Mouse (Mus musculus) midbrain, postnatal 0 days (tissue): ENCODE measurements at regions not wholly inside any gene's neighbourhood (a gene's known extent, or its start where the extent isn't known, plus 50 kb on each side); places are given as distances from the start of the nearest gene placed in this dataset.

ENCODE experiments used
- ATAC-seq: fragments of 200-750 bp; cut with Nextera tagmentation; 2 replicates; pipeline ENCODE4 v1.8.0; 2017; ENCODE audit warnings: moderate number of reproducible peaks, mild to moderate bottlenecking, moderate TSS enrichment, moderate library complexity; ENCODE audit not compliant: low FRiP score
- DNase-seq: peaks from one replicate; pipeline ENCODE4 v3.0.0-alpha.2; 2015; ENCODE audit warnings: low spot score
- H3K27ac ChIP-seq: fragments of 300-500 bp; sonication (generic); 2 replicates; pipeline ENCODE4 v1.5.1; 2014; ENCODE audit warnings: low read depth, mild to moderate bottlenecking, low read length, mixed read lengths
- H3K27me3 ChIP-seq: fragments of 300-500 bp; sonication (generic); 2 replicates; pipeline ENCODE4 v1.6.1; 2014; ENCODE audit warnings: low read length, control low read depth, mixed read lengths; ENCODE audit not compliant: insufficient read depth
- H3K36me3 ChIP-seq: fragments of 300-500 bp; sonication (generic); 2 replicates; pipeline ENCODE4 v1.6.1; 2014; ENCODE audit warnings: low read length, control low read depth, mixed read lengths; ENCODE audit not compliant: insufficient read depth
- H3K4me1 ChIP-seq: fragments of 300-500 bp; sonication (generic); 2 replicates; pipeline ENCODE4 v1.6.1; 2014; ENCODE audit warnings: mild to moderate bottlenecking, control low read depth, antibody characterized with exemption, low read length, mixed read lengths; ENCODE audit not compliant: insufficient read depth
- H3K4me2 ChIP-seq: fragments of 300-500 bp; sonication (generic); 2 replicates; pipeline ENCODE4 v1.6.1; 2014; ENCODE audit warnings: low read depth, mild to moderate bottlenecking, low read length, mixed read lengths; ENCODE audit not compliant: poor library complexity, severe bottlenecking
- H3K4me3 ChIP-seq: fragments of 300-500 bp; sonication (generic); 2 replicates; pipeline ENCODE4 v1.5.1; 2014; ENCODE audit warnings: low read depth, mild to moderate bottlenecking, low read length, moderate library complexity
- H3K9ac ChIP-seq: fragments of 300-500 bp; sonication (generic); replicated peaks from 2 replicates; pipeline ENCODE4 v1.6.1; 2014; ENCODE audit warnings: mild to moderate bottlenecking, low read length, moderate library complexity, mixed read lengths; ENCODE audit not compliant: poor library complexity, severe bottlenecking
- H3K9me3 ChIP-seq: fragments of 300-500 bp; sonication (generic); 2 replicates; pipeline ENCODE4 v1.6.1; 2016; ENCODE audit warnings: low read length, control low read depth
- CTCF ChIP-seq: IDR thresholded peaks from 2 replicates; pipeline ENCODE4 v1.5.1; 2016; ENCODE audit warnings: antibody characterized with exemption, mild to moderate bottlenecking
- WGBS: fragments of 180-500 bp; shearing (Covaris S2); extraction: QIAGEN DNeasy Blood & Tissue Kit; methylation state at CpG from one replicate; pipeline ENCODE4 v1.1.7; 2014; 5-methylcytosine and 5-hydroxymethylcytosine counted together

- Histone ChIP-seq H3K27ac (no peak overlapping the region), H3K36me3 (no peaks in the 10 kb centered on the region), H3K4me1 (peaks cover 1% of the 10 kb centered on the region; the same call in 1 of the 2 replicates), H3K4me2 (no peak overlapping the region), H3K9ac (no peak overlapping the region), H3K27me3 (no peaks in the 10 kb centered on the region), H3K9me3 (no peaks in the 10 kb centered on the region), H3K4me3 (no peak overlapping the region)
- TF ChIP-seq CTCF = no peak
- no peak for ATAC-seq
- DNase-seq = no peak
- 91% methylated on average over 6 of the region's 6 CpGs for WGBS
These were observed 197.3 kb upstream of the Trib2 start for GRCm38 (mm10) chr12:16013861-16014630.

- no peaks in the 10 kb centered on the region for H3K27me3 ChIP-seq
- peaks cover 5% of the 10 kb centered on the region; the same call in 1 of the 2 replicates for H3K4me1 ChIP-seq
- no peaks in the 10 kb centered on the region for H3K9me3 ChIP-seq
- H3K27ac ChIP-seq = no peak overlapping the region
- TF ChIP-seq CTCF = no peak
- 87% methylated on average over 2 of the region's 2 CpGs for WGBS
- DNase-seq = no peak
- H3K4me2 ChIP-seq = no peak overlapping the region
- no peak overlapping the region for H3K4me3 ChIP-seq
- no peak for ATAC-seq
- H3K36me3 ChIP-seq = no peaks in the 10 kb centered on the region
- no peak overlapping the region for H3K9ac ChIP-seq
These were observed 196.6 kb upstream of the Trib2 start for GRCm38 (mm10) chr12:16013354-16013753.

GRCm38 (mm10) chr12:16012081-16012480, 195.4 kb upstream of the Trib2 start:
- Histone ChIP-seq H3K27me3 (no peaks in the 10 kb centered on the region), H3K4me2 (no peak overlapping the region), H3K9ac (no peak overlapping the region), H3K36me3 (no peaks in the 10 kb centered on the region), H3K4me1 (peaks cover 5% of the 10 kb centered on the region; the same call in 1 of the 2 replicates), H3K27ac (no peak overlapping the region), H3K9me3 (no peaks in the 10 kb centered on the region), H3K4me3 (no peak overlapping the region)
- WGBS = 67% methylated on average over 4 of the region's 4 CpGs
- DNase-seq (no peak), ATAC-seq (no peak)
- TF ChIP-seq CTCF = no peak

GRCm38 (mm10) chr12:16009822-16010620, 193.3 kb upstream of the Trib2 start:
- peaks cover 5% of the 10 kb centered on the region; the same call in 1 of the 2 replicates for H3K4me1 ChIP-seq
- no peaks in the 10 kb centered on the region for H3K36me3 ChIP-seq
- H3K4me2 ChIP-seq = no peak overlapping the region
- H3K9me3 ChIP-seq = no peaks in the 10 kb centered on the region
- no peak overlapping the region for H3K4me3 ChIP-seq
- H3K27ac ChIP-seq = 0 out of 2 replicates have a peak overlapping the region, but pooled peaks have one; percentile 18
- no peak overlapping the region for H3K9ac ChIP-seq
- ATAC-seq (no peak), DNase-seq (peak; percentile 54)
- no peak for TF ChIP-seq CTCF
- no peaks in the 10 kb centered on the region for H3K27me3 ChIP-seq
- 70% methylated on average over 10 of the region's 10 CpGs for WGBS

- no peaks in the 10 kb centered on the region for H3K9me3 ChIP-seq
- TF ChIP-seq CTCF = no peak
- no peaks in the 10 kb centered on the region for H3K27me3 ChIP-seq
- H3K9ac ChIP-seq = no peak overlapping the region
- H3K4me1 ChIP-seq = peaks cover 5% of the 10 kb centered on the region; the same call in 1 of the 2 replicates
- no peak for DNase-seq
- H3K36me3 ChIP-seq = no peaks in the 10 kb centered on the region
- 41% methylated on average over 3 of the region's 3 CpGs for WGBS
- ATAC-seq = 0 out of 2 replicates have a peak, but pooled peaks have one; percentile 27
- H3K4me2 ChIP-seq = no peak overlapping the region
- no peak overlapping the region; the same call in 1 of the 2 replicates for H3K27ac ChIP-seq
- no peak overlapping the region for H3K4me3 ChIP-seq
These were observed 192.2 kb upstream of the Trib2 start for GRCm38 (mm10) chr12:16008763-16009515.
